8 mouse cellular contexts compared by ENCODE assay signal in genomic region chr19:59260718-59261442, GRCm38 (mm10). TPM values are rescaled to one million over a fixed set of nuclear protein-coding genes. Genes with fewer than 3 reads are reported as not detected.
DNase-seq lines count a peak whose midpoint lies in the region; ATAC-seq lines count a peak whose summit lies in the region.

Gene Slc18a2, plus strand, starts transcription at chr19:59260896.

- H3K9me3 ChIP-seq in hindbrain, embryonic 14.5 days (ENCODE audit: control insufficient read depth, low read length): peaks cover 5% of the 10 kb centered on the region; the same call in 1 of the 2 replicates

- whole genome bisulfite sequencing in hindbrain, embryonic 14.5 days: 1% methylated on average over 55 of the region's 55 CpGs

- H3K27ac ChIP-seq in hindbrain, embryonic 14.5 days: no peak within 1 kb of the TSS

- peak within 1 kb of the TSS; percentile 36 for H3K4me3 ChIP-seq in hindbrain, embryonic 14.5 days (replicated peaks; ENCODE audit: low read length)

- H3K4me1 ChIP-seq in hindbrain, embryonic 14.5 days (replicated peaks; ENCODE audit: control insufficient read depth, insufficient read depth, low read length): 0 out of 2 replicates have a peak, but pooled peaks cover 5% of the 10 kb centered on the region

- ATAC-seq in hindbrain, embryonic 14.5 days (ENCODE audit: low FRiP score): peak; percentile 66
- ATAC-seq in megakaryocyte-erythroid progenitor cell, adult 5-6 weeks (replicated peaks; ENCODE audit: low FRiP score, low TSS enrichment, poor library complexity, severe bottlenecking): peak; percentile 57

- DNase-seq in lung, postnatal 10 days: peak; percentile 11
- DNase-seq in lung, postnatal 14 days: no peak
- peak; percentile 65 for DNase-seq in embryo, embryonic 9.5 days (ENCODE audit: extremely low spot score)
- DNase-seq in hindbrain, embryonic 14.5 days (ENCODE audit: low spot score): peak; percentile 48
- DNase-seq in thymus, postnatal 14 days: peak; percentile 68
- no peak for DNase-seq in gastrocnemius, postnatal 4 days (ENCODE audit: low spot score in 2 of 2)
- no peak for DNase-seq in right cerebral cortex, postnatal 36 days (ENCODE audit: low spot score in 2 of 2)

- peak within 1 kb of the TSS; percentile 52 for H3K9ac ChIP-seq in hindbrain, embryonic 14.5 days

- H3K4me2 ChIP-seq in hindbrain, embryonic 14.5 days (replicated peaks): peak within 1 kb of the TSS; percentile 74

- no peaks in the 10 kb centered on the region for H3K36me3 ChIP-seq in hindbrain, embryonic 14.5 days (replicated peaks; ENCODE audit: control insufficient read depth, insufficient read depth)

- H3K27me3 ChIP-seq in hindbrain, embryonic 14.5 days (ENCODE audit: control insufficient read depth, insufficient read depth, low read length): peaks cover 22% of the 10 kb centered on the region; the same call in 1 of the 2 replicates

RNA-seq across cellular contexts. Expression of gene Slc18a2, which starts in this region (rescaled TPM):
- polyA plus RNA-seq in hindbrain, embryonic 14.5 days (2014; fragmentation: Nextera tagmentation; extraction: Ambion mirVana): 17.7 and 19.8 TPM in 2 replicates
- total RNA-seq in megakaryocyte-erythroid progenitor cell, adult 5-6 weeks (2014; fragmentation: Nextera tagmentation): 14.8 and 19.7 TPM in 2 replicates
- total RNA-seq in megakaryocyte-erythroid progenitor cell, adult 5-6 weeks (2017): 11.3 and 26.0 TPM in 2 replicates
- 1 to 10 TPM; 1.4 to 1.6 TPM for total RNA-seq in gastrocnemius, postnatal 4 days (2021)

Comparison
In these comparisons a context has a peak if more than half of its experiments do, and no peak if none do; other contexts are left out.
1. RNA of gene Slc18a2 (total RNA-seq): 11.3 to 26.0 TPM in megakaryocyte-erythroid progenitor cell, adult 5-6 weeks; 1.4 to 1.6 TPM in gastrocnemius, postnatal 4 days; every median in the first group is over 4 times any median in the second.
2. DNase-seq: peak in lung, postnatal 10 days (single experiment), embryo, embryonic 9.5 days (single experiment), hindbrain, embryonic 14.5 days (single experiment) and thymus, postnatal 14 days (single experiment); none in lung, postnatal 14 days (single experiment), gastrocnemius, postnatal 4 days (0 of 2) and right cerebral cortex, postnatal 36 days (0 of 2).